Mouse (Mus musculus) kidney, adult 18-20 months (tissue): ENCODE data around the gene Apoh.

ENCODE experiments used
- DNase-seq: peaks from one replicate; pipeline ENCODE4 v3.0.0; 2021

Gene Apoh

DNA sequence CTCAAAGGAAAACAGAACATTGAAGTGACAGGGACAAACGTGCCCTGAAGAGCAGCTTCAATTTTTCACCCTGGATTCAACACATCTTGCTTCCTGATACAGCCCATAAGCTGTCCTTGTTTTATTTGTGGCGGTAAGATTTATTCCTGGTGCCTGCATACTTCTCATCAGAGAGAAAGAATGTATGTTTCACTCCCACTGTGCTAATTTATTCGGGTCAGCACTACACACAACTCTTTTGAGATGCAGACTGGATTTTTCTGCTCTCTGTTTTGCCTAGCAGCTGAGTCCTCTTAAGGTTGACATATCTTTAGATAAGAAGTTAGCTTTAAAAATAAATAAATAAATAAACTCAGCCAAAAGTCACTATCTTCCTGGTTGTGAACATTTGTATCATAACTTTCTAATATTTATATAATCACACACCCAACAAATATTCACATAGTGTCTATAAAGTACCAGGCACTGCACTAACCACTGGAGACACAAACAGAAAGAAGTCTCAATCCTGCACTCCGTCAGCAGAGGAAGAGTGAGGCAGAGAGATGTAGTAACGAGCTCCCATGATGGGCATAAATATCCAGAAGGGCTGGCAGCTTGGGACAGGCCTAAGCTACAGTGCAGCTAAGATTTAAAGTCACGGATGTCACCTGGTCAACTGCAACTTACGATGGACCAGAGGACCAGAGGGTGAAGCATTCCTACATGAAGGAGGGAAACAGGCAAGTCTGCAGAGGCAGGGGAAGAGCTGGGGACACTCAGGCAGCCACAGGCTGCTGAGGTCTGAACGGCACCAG, 9.4 kb upstream of the Apoh start:
- DNase-seq = no peak

DNA sequence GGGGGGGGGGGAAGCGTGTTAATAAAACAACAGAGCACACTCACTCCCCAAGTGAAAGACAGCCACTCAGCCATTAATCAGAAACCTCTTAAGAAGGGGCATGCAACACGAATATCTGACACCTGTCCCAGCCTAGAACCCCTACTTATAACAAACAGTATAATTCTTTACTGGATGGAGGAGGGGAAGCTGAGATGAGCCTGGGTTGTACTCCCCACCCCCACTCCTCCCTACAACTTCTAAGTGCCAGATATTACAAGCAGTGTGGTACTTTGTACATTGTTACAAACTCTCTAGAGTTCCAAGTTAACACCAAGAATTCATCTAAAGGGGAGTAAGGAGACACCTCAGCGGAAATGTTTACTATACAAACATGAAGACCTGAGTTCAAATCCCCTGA, 8.5 kb upstream of the Apoh start:
- no peak for DNase-seq

GRCm38 (mm10) chr11:108335536-108335935, 7.6 kb upstream of the Apoh start:
- no peak for DNase-seq

GRCm38 (mm10) chr11:108336445-108336844, 6.7 kb upstream of the Apoh start:
- DNase-seq = no peak

DNA sequence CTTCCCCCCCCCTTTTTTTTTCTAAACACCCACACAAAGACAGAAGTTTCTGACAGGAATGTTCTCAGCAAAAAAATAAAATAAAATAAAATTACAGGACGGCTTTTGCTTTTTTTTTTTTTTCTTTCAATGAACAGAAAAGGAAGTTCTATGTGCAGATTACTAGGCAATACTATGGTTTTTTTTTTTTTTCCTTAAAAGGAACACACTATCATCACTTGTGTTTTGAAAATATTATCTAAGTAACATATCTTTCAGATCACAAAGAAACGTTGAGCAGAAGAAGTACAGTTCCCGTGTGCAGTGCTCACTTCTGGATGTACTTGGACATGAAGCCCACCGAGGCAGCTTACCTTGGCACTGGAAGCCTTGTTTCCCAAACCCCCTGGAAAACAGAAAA, 2.9 kb upstream of the Apoh start:
- DNase-seq = no peak

DNA sequence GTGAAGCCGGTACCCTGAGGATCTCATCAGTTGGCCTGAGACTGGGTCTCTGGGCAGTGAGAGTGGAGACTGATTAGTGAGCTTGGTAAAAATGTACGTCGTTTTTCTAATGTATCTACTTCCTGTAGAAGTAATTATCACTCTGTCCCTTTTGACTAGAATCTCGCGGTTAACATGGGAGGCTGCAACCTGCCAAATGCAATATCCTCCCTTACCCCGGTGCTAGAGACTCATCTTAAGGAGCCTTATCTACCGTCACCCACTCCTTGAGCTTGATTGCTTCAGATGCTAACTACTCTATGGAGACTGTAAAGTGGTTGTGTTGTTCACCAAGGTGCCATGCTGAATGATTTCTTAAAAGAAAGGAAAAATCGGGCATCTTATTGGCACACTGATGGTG, 1.4 kb upstream of the Apoh start:
- no peak for DNase-seq

- DNase-seq = peak; percentile 95
Observed at GRCm38 (mm10) chr11:108343789-108344462, 772 bp downstream of the Apoh start, which contains the start of gene Prkca. TSS of gene Prkca (minus strand) at chr11:108343928.

- no peak for DNase-seq
Observed at GRCm38 (mm10) chr11:108344759-108345158, 1.6 kb downstream of the Apoh start.

GRCm38 (mm10) chr11:108345321-108345720, 2.2 kb downstream of the Apoh start:
- no peak for DNase-seq

DNA sequence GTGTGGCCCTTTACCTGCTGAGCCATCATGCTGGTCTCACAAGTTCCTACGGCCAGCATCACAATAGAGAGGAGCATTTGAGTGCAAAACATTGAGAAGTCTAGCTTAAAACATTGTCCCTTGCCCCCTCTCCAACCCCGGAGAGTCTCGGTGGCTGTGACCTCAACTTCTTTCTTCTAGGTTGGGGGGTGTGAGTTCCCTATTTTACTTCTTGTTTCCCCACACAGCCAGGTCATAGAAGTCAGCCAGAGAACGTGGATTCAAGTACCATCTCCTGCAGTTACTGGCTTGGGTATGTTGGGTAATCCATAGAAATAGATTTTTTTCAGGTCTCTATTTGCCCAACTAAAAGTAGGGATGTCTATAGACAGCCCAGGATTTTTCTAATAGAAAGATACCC, 7.6 kb downstream of the Apoh start:
- no peak for DNase-seq

GRCm38 (mm10) chr11:108352842-108353388, 9.8 kb downstream of the Apoh start:
- no peak for DNase-seq

GRCm38 (mm10) chr11:108356020-108356419, 12.9 kb downstream of the Apoh start:
- no peak for DNase-seq

- DNase-seq = no peak
Observed at GRCm38 (mm10) chr11:108358911-108359310, 15.8 kb downstream of the Apoh start.

DNA sequence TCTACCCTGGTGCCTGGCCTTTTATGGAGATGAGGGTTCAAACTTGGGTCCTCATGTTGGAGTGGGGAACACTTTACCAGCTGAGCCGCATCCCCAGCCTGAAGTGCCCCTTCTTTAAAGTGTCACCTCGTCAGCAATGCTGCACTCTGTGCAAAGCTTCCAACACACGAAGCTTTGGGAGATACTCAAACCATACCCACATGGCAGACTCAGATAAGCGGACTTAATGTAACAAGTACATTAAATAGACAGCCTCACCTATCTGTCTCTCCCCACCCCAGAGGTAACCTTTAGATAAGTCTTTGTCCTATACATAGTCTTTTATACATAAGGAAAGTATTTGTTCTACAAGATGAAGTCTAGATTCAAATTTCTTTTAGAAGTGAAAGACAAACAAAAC, 17.8 kb downstream of the Apoh start:
- DNase-seq = no peak

DNA sequence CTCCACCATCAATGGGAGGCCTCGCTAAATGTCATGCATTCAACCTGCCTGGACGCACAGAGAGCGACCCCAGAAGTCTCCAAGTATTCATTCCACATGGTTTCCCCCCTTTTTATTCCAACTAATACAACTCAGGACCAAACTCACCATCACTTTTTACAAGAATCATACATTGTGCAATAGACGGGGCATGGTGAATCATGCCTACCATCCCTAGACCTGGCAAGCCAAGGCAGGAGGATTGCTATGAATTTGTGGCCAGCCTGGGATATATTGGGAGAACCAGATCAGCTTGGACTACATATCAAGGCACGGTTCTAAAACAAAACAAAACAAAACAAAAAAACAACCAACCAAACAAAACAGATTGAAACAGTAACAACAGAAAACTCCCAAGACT, 19.8 kb downstream of the Apoh start:
- DNase-seq = no peak

DNA sequence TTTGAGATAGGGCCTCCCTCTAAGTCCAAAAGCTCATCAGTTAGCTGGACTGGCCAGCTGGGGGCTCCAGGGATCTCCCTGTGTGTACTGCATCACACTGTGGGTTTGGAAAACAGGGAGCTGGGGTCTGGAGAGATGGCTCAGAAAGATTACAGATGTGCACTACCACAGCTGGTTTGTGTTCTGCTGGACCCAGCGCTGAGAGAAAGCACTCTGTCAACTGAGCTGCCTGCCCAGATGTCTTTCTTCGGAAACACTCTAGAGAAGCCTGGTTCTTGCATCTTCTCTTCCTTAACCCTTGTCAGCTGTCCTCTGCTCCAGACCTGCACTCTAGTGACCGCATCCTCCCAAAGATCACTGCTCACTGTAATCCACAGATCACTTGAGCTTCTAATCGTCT, 20.8 kb downstream of the Apoh start:
- DNase-seq = no peak

- DNase-seq = no peak
Observed at GRCm38 (mm10) chr11:108364945-108365589, 21.9 kb downstream of the Apoh start.

- DNase-seq = no peak
Observed at GRCm38 (mm10) chr11:108365600-108365999, 22.4 kb downstream of the Apoh start.

GRCm38 (mm10) chr11:108367046-108367445, 23.9 kb downstream of the Apoh start:
- DNase-seq = no peak

GRCm38 (mm10) chr11:108376815-108377214, 33.7 kb downstream of the Apoh start:
- no peak for DNase-seq

- peak; percentile 82 for DNase-seq
Observed at GRCm38 (mm10) chr11:108377680-108378362, 34.7 kb downstream of the Apoh start.

DNA sequence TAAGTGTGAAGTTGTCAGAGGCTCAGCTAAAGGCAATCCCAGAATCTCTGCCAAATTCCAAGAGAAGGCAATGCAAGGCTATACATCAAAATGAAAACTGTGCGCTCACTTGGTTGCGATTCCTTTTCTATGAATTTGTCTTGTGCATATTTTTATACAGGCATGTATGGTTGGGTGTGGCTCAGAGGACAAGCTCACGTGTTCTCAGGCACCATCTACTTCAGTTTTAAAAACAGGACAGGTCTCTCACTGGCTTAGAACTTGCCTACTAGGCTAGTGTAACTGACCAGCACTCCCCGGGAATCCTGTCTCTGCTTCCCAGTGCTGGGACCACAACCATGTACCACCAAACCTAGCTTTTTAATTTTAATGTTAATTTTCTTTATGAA, 35.2 kb downstream of the Apoh start:
- no peak for DNase-seq

GRCm38 (mm10) chr11:108382664-108383063, 39.5 kb downstream of the Apoh start:
- no peak for DNase-seq
